Mouse (Mus musculus) erythroblast, adult 5-6 weeks (primary cell): ENCODE data around the gene Cd34. TPM values are rescaled to one million over a fixed set of nuclear protein-coding genes. Genes with fewer than 3 reads are reported as not detected.

Source experiments
- ATAC-seq: replicated peaks from 2 replicates; pipeline ENCODE4 v1.8.0; 2016; ENCODE audit warnings: moderate number of reproducible peaks, mild to moderate bottlenecking, moderate TSS enrichment, inconsistent platforms; ENCODE audit not compliant: poor library complexity, low FRiP score, severe bottlenecking
- total RNA-seq, 2 experiments: library from RNA; stranded (forward) in 1 of 2; stranded (reverse) in 1 of 2; fragments of 150-400 nt in 1 of 2; fragments of 200-764, 138-1000 nt in 1 of 2; gene quantifications; 2 replicates each; pipeline versions ENCODE4 v1.2.3 to v1.2.4; 2015 to 2017; ENCODE audit warnings: low replicate concordance in 2 of 2

Gene Cd34
- total RNA-seq, 2 experiments from 2014 or later = 8.3 to 14.8 TPM

DNA sequence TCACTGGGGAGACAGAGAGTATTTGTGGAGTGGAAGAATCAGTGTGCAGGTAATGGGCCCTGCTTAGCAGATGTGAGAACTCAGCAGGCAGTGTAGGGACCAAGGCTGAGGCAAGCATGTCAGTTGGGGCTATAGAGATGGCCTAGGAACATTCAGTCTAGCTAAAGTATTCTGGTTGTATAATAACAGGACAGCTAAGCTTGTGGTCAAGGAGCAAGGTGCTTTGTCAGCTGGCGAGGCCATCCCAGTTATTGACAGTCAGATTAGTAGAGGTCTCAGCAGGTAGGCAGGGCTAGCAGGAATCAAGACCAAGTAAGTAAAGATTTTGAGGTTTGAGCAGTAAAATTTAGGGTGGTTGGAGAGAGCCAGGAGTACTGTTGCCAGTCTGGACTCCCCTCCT is 59.8 kb downstream of the Cd34 start:
- ATAC-seq = no peak

GRCm38 (mm10) chr1:195003328-195003727 is 64.7 kb downstream of the Cd34 start:
- no peak for ATAC-seq

GRCm38 (mm10) chr1:195004194-195004593 is 65.6 kb downstream of the Cd34 start:
- no peak for ATAC-seq

DNA sequence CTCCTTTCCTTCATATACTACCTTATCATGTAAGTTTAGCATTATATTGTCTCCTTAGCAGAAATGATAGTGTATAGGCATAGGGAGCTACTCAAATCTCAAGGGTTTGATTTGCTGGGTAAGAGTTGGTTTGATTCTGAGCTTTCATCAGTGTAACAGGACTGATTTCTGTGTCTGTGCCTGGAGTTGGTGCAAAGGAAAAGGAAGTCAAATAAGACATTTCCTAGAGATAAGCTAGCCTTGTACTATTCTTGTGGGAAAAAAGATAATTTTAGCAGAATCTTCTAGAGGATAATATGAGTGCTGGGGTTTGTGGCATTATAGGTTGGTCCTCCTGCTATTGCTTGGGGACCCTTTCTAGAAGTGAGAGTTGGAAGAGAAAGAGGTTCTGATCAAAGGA is 67.6 kb downstream of the Cd34 start:
- no peak for ATAC-seq

Other genes starting within 250 kb of the Cd34 start
- 10.4 and 14.0 TPM in 2 replicates for gene Cd46, start 153.4 kb downstream of the Cd34 start, total RNA-seq (2015; ENCODE audit: low replicate concordance)
- gene Cd46, start 153.4 kb downstream of the Cd34 start, total RNA-seq (2017; ENCODE audit: low replicate concordance) = 5.0 and 11.7 TPM in 2 replicates
- gene Cr1l, start 192.8 kb downstream of the Cd34 start, total RNA-seq (2015; ENCODE audit: low replicate concordance) = 74.6 and 87.1 TPM in 2 replicates
- 85.6 and 112 TPM in 2 replicates for gene Cr1l, start 192.8 kb downstream of the Cd34 start, total RNA-seq (2017; ENCODE audit: low replicate concordance)
- gene Cr2, start 237.9 kb downstream of the Cd34 start, total RNA-seq (2015; ENCODE audit: low replicate concordance) = not detected in 2 replicates
- 0.28 TPM in 1 of 2 replicates, not detected in the other for gene Cr2, start 237.9 kb downstream of the Cd34 start, total RNA-seq (2017; ENCODE audit: low replicate concordance)